Mouse (Mus musculus): ENCODE results near the gene Eapp.
"Not testable (repeated sequence)": the region's sequence is repeated elsewhere in the genome, so short reads cannot be mapped to it uniquely, and the experiment has no call there.

Gene Eapp

DNA sequence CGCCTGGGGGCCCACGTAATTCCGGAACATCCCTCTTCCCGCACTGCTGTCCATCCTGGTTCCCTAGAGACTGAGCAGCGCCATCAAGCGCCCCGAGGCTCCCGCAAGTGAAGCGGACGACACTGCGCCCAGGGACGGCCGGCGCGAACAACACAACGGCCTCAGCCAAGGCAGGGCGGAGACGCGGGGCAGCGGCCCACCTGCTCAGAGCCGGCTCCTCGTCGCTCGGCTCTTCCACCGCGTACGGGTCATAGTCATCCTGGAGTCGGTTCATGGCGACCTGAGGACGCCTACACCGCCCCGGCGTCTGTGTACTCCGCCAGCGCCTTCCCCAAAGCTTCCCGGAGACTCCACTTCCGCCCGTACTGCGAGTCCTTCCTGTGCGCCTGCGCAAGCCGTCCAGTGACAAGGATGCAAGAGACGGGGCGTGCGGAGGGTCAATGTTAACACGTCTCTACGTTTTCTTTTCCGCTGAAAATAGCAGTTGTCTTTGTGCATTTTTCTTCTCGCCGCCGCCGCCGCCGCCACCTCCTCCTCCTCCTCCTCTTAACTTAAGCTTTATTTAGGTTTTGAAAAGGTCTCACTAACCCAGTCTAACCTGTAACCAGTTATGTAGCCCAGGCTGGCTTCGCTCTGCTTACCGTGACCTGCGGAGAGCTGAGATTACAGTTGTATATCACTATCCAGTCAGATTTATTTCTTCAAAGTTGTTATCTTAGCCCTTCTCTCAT lies at the start of gene Eapp:
TSS of gene Eapp (minus strand) at position 387 of the 731 bp plus-strand sequence.
- peak; percentile 62 for DNase-seq (ENCODE audit: extremely low spot score, low read depth, low spot score)

GRCm38 (mm10) chr12:54738661-54739243 lies 43.1 kb upstream of the Eapp start:
- DNase-seq (ENCODE audit: extremely low spot score, low read depth, low spot score) = not testable (repeated sequence)

DNA sequence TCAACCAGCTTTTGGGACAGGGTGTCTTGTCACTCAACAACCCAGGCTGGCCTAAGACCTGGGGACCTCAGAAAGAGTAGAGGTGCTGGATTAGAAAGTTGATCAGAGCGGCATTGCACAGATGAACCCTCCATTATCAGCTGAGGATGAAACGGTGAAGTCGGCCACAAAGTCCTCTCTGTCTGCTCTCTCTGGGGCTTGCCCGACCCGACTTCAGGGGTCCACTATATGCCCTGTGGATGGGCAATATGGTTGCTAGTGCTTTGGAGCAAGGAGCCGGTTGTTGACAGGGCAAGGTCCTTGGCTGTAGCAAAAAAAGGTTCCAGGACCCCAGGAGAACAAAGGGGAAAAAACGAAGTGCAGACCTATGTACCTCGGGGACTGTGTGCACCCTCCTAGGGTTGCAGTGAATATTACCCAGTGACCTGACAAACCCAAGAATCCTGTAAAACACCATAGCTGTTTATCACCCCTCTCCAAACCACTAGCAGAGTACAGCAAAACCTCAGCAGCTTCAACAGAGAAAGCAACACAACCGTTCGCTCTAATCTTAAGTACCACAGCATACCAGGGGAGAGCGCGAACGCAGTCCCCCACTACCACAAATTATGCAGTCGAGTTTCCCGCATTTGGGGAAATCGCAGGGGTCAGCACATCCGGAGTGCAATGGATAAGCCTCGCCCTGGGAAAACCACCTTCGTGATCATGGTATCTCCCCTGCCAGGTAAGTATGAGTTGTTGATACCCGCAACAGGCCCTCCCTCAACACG lies 42.4 kb upstream of the Eapp start:
- DNase-seq (ENCODE audit: extremely low spot score, low read depth, low spot score) = not testable (repeated sequence)

- DNase-seq (ENCODE audit: extremely low spot score, low read depth, low spot score) = not testable (repeated sequence)
These were observed 38.8 kb upstream of the Eapp start for GRCm38 (mm10) chr12:54734307-54735131.

GRCm38 (mm10) chr12:54729140-54730059 lies 33.7 kb upstream of the Eapp start:
- DNase-seq (ENCODE audit: extremely low spot score, low read depth, low spot score) = not testable (repeated sequence)

- DNase-seq (ENCODE audit: extremely low spot score, low read depth, low spot score) = not testable (repeated sequence)
These were observed 23.4 kb upstream of the Eapp start for GRCm38 (mm10) chr12:54718871-54719786.

- DNase-seq (ENCODE audit: extremely low spot score, low read depth, low spot score) = not testable (repeated sequence)
These were observed 21.8 kb upstream of the Eapp start for GRCm38 (mm10) chr12:54717516-54717915.

- not testable (repeated sequence) for DNase-seq (ENCODE audit: extremely low spot score, low read depth, low spot score)
These were observed 18.3 kb upstream of the Eapp start for GRCm38 (mm10) chr12:54713822-54714626.

GRCm38 (mm10) chr12:54710494-54710879 lies 14.8 kb upstream of the Eapp start:
- not testable (repeated sequence) for DNase-seq (ENCODE audit: extremely low spot score, low read depth, low spot score)

DNA sequence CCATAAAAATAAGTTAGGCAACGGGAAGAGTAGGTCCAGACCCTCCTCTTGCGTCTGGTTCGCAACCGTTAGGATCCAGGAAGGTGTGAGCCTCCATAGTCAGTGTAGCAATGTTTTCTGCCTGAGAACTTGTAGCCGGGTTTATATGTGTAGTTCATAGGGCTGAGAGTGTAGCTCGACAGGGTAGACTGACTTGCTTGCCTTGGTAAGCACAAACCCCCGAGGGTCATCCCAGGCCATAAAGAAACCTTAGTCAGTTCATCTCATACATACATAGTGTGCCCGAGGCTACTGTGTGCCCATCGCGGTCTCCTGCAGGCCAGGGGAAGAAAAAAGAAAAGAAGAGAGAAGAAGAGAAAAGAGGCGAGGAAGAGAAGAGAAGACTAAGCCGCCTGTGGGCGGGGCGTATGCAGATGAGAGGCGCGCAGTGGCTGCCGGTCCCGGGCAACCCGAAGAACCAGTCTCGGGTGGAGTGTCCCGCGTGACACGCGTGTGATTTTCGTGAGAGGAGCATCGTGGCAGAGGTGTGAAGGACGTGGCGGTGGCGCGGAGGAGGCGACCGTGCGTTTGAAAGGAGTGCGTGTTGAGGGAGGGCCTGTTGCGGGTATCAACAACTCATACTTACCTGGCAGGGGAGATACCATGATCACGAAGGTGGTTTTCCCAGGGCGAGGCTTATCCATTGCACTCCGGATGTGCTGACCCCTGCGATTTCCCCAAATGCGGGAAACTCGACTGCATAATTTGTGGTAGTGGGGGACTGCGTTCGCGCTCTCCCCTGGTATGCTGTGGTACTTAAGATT lies 14.2 kb upstream of the Eapp start:
- not testable (repeated sequence) for DNase-seq (ENCODE audit: extremely low spot score, low read depth, low spot score)

- DNase-seq (ENCODE audit: extremely low spot score, low read depth, low spot score) = no peak
These were observed 3.7 kb upstream of the Eapp start for GRCm38 (mm10) chr12:54699394-54699793.

GRCm38 (mm10) chr12:54697791-54698250 lies 2.1 kb upstream of the Eapp start:
- DNase-seq (ENCODE audit: extremely low spot score, low read depth, low spot score) = no peak

GRCm38 (mm10) chr12:54697003-54697597 lies 1.4 kb upstream of the Eapp start:
- peak; percentile 73 for DNase-seq (ENCODE audit: extremely low spot score, low read depth, low spot score)

DNA sequence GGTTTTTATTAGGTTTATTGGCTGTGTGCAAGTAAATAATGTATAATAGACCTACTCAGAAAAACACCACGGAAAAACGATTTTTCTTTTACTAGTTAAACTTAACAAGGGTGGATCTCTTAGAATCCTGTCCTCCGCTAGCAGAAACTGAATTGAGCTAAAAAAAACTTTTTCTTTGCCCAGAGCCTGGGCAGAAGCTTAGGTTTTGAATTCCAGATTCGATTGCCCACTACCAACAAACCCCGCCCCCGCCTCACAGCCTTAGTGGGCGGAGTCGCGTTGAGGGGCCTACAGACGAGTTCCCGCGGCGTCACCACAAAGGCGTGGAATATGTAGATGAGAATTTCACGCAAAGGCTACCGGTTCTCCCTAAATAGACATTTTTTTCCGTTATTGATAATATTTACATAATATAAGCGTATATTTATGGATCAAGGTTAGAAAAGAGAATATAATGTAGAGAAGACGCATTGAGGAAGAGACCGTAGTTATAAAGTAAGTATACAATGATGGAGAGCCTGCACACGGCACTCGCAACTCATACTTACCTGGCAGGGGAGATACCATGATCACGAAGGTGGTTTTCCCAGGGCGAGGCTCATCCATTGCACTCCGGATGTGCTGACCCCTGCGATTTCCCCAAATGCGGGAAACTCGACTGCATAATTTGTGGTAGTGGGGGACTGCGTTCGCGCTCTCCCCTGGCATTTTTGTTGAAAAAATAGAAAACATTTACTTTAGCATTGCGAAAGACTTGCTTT lies 725 bp upstream of the Eapp start:
- peak; percentile 98 for DNase-seq (ENCODE audit: extremely low spot score, low read depth, low spot score)

DNA sequence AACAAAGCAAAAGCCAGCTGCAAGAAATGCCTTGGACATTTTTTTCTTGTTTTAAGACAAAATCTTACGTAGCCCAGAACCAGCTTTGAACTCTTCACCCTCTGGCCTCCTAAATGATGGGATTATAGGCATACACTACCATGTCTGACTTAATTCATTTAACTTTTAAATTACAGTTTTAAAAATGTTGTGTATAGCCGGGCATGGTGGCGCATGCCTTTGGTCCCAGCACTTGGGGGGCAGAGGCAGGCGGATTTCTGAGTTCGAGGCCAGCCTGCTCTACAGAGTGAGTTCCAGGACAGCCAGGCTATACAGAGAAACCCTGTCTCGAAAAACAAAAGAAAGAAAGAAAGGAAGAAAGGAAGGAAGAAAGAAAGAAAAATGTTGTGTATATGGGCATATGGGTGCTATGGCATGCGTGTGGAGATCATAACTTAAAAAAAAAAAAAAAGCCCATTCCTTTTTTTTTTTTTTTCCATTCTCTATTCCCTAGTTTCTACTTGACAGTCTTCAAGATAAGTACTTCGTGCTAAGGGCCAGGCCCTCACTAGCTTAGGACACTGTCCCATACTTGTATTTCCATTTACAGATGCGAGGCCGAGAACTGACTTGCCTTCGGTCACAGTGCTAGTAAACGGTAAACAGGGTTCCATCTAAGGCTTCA lies 718 bp downstream of the Eapp start:
- peak; percentile 8 for DNase-seq (ENCODE audit: extremely low spot score, low read depth, low spot score)
